Mouse (Mus musculus) liver, postnatal 0 days (tissue): Measurements from ENCODE around the gene Etnk1. TPM values are rescaled to one million over a fixed set of nuclear protein-coding genes. Genes with fewer than 3 reads are reported as not detected.
A peak's percentile ranks its signal among the peaks of the same experiment; 100 is the strongest.

Experiments used
- ATAC-seq: fragments of 200-750 bp; cut with Nextera tagmentation; 2 replicates; pipeline ENCODE4 v1.8.0; 2017; ENCODE audit warnings: mild to moderate bottlenecking, moderate library complexity
- DNase-seq: peaks from one replicate; pipeline ENCODE4 v3.0.0-alpha.2; 2016
- H3K27ac ChIP-seq: fragments of 300-500 bp; sonication (generic); 2 replicates; pipeline ENCODE4 v1.5.1; 2014; ENCODE audit warnings: antibody characterized with exemption, moderate library complexity, mild to moderate bottlenecking, low read depth
- H3K27me3 ChIP-seq: fragments of 300-500 bp; sonication (generic); 2 replicates; pipeline ENCODE4 v1.6.1; 2014; ENCODE audit warnings: low read length, control low read depth, mixed read lengths; ENCODE audit not compliant: insufficient read depth
- H3K36me3 ChIP-seq: fragments of 300-500 bp; sonication (generic); replicated peaks from 2 replicates; pipeline ENCODE4 v1.6.1; 2014; ENCODE audit warnings: mild to moderate bottlenecking, control low read depth, low read length, moderate library complexity, mixed read lengths; ENCODE audit not compliant: insufficient read depth
- H3K4me1 ChIP-seq: fragments of 300-500 bp; sonication (generic); 2 replicates; pipeline ENCODE4 v1.6.1; 2014; ENCODE audit warnings: antibody characterized with exemption, mild to moderate bottlenecking, control low read depth; ENCODE audit not compliant: insufficient read depth
- H3K4me2 ChIP-seq: fragments of 300-500 bp; sonication (generic); 2 replicates; pipeline ENCODE4 v1.6.1; 2014; ENCODE audit warnings: low read depth, mild to moderate bottlenecking, low read length, moderate library complexity, mixed read lengths
- H3K4me3 ChIP-seq: fragments of 300-500 bp; sonication (generic); 2 replicates; pipeline ENCODE4 v1.5.1; 2014; ENCODE audit warnings: low read depth, low read length
- H3K9ac ChIP-seq: fragments of 300-500 bp; sonication (generic); replicated peaks from 2 replicates; pipeline ENCODE4 v1.6.1; 2014; ENCODE audit warnings: mild to moderate bottlenecking, moderate library complexity
- H3K9me3 ChIP-seq: fragments of 300-500 bp; sonication (generic); 2 replicates; pipeline ENCODE4 v1.6.1; 2016; ENCODE audit warnings: mild to moderate bottlenecking, control low read depth, low read length, mixed read lengths
- CTCF ChIP-seq: sonication (generic); IDR thresholded peaks from 2 replicates; pipeline ENCODE4 v1.5.1; 2016; ENCODE audit warnings: antibody characterized with exemption, low read depth
- EP300 ChIP-seq: IDR thresholded peaks from 2 replicates; pipeline ENCODE4 v1.6.1; 2016; ENCODE audit warnings: antibody characterized with exemption, low read depth, mild to moderate bottlenecking
- WGBS: fragments of 180-500 bp; shearing (Covaris S2); extraction: QIAGEN DNeasy Blood & Tissue Kit; methylation state at CpG from one replicate; pipeline ENCODE4 v1.1.7; 2014; ENCODE audit not compliant: insufficient replicate concordance; 5-methylcytosine and 5-hydroxymethylcytosine counted together
- polyA plus RNA-seq: library from polyadenylated mRNA; unstranded; fragments of >200 nt; fragmentation: Nextera tagmentation; extraction: Ambion mirVana; gene quantifications from 2 replicates; pipeline ENCODE4 v1.2.1, GENCODE M21; 2015

The Etnk1 gene
- 6.5 and 6.9 TPM in 2 replicates for polyA plus RNA-seq

DNA sequence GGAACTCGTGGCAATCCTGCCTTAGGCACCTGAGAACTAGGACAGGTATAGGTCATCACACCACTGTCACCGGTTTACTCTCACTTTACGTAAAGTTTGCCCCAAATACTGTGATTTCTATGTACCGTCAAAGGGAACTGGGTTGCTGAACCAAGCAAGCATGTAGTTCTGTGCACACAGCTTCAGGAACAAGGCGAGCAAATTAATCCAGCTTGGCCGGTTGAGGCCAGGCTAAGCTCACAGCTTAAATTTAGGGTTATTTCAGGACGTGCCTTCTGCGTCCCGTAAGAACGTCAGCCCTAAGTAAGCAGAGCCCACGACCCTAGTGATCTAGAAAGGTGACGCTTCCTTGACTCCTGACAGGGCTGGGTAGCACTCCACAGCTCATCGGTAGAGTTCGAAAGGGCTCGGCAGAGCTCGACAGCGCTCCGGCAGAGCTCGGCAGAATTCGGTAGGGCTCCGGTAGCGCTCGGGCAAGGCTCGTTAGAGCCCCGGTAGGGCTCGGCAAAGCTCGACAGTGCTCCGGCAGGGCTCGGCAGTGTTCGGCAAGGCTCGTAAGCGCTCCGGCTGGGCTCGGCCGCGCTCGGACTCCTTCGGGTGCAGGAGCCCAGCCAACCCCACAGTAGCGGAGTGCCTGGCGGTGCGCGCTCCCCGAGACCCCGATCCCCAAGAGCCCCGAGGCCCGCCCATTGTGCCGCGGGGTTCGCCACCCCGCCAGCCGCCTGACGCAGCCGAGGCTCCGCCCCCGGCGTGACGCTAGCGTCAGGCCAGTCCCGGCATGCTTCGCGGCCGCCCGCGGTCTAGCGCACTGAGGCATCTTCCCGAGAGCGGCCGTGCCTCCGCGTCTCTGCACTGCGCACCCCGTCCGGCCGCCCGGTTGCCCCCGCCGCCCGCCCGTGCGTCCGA lies at the start of gene Etnk1:
Gene Etnk1 (plus strand): TSS at position 770 of the 906 bp plus-strand sequence.
- Histone ChIP-seq H3K27ac (peak within 1 kb of the TSS; percentile 95), H3K4me1 (peaks cover 36% of the 10 kb centered on the region), H3K27me3 (no peaks in the 10 kb centered on the region), H3K36me3 (peaks cover 9% of the 10 kb centered on the region), H3K9me3 (no peaks in the 10 kb centered on the region), H3K4me2 (peak within 1 kb of the TSS; percentile 91), H3K4me3 (peak within 1 kb of the TSS; percentile 94), H3K9ac (peak within 1 kb of the TSS; percentile 92)
- WGBS = 1% methylated on average over 76 of the region's 81 CpGs
- DNase-seq (peak; percentile 96), ATAC-seq (peak; percentile 90)
- no peak for TF ChIP-seq EP300
- peak; percentile 50 for TF ChIP-seq CTCF

DNA sequence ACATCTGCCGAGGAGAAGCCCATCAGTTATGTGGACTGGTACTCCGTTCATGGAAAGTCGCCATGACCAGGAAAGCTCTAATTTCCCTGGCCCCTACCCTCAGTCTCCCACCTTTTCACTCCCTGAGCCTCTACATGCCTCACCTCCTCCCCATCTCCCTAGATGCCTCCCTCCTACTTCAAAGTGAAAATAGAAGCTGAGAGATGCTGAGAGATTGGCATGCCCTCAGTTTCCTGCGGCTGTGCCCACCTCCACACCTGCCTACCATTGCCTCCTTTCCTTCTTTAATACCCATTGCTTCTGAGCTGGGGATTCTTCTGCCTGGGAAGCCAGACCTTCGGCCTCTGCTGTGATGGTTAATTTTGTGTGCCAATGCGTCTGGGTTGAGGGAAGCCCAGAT lies 47.7 kb upstream of the Etnk1 start:
- no peak for DNase-seq
- H3K4me1 ChIP-seq = peaks cover 14% of the 10 kb centered on the region
- no peak for ATAC-seq
- peaks cover 2% of the 10 kb centered on the region; the same call in 1 of the 2 replicates for H3K9me3 ChIP-seq
- H3K4me2 ChIP-seq = no peak overlapping the region
- 85% methylated on average over 6 of the region's 6 CpGs for WGBS
- H3K4me3 ChIP-seq = no peak overlapping the region
- H3K9ac ChIP-seq = no peak overlapping the region
- TF ChIP-seq CTCF (no peak), EP300 (no peak)
- no peak overlapping the region for H3K27ac ChIP-seq
- no peaks in the 10 kb centered on the region for H3K27me3 ChIP-seq
- no peaks in the 10 kb centered on the region for H3K36me3 ChIP-seq

DNA sequence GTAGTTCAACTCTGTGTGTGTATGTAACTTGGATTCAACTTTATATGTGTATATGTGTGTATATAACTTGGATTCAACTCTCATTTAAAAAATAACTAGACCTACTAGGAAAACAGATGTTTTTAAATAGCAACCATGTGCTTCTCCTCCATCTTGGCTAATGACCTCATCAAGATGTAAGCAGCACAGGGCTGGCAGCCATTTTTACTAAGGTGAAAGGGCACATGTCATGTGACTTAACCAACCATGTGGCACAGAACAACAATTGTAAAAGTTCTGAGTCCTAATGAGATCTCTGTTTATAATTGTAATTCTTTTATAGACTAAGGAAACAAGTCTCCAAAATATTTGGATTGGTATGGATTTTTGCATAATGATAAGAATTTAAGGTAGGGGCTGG lies 41.3 kb upstream of the Etnk1 start:
- TF ChIP-seq EP300 = no peak
- no peak for TF ChIP-seq CTCF
- Histone ChIP-seq H3K27me3 (no peaks in the 10 kb centered on the region), H3K36me3 (no peaks in the 10 kb centered on the region), H3K4me3 (no peak overlapping the region), H3K4me2 (no peak overlapping the region), H3K4me1 (no peaks in the 10 kb centered on the region), H3K27ac (no peak overlapping the region), H3K9ac (no peak overlapping the region), H3K9me3 (no peaks in the 10 kb centered on the region; the same call in 1 of the 2 replicates)
- DNase-seq = no peak
- no peak for ATAC-seq

DNA sequence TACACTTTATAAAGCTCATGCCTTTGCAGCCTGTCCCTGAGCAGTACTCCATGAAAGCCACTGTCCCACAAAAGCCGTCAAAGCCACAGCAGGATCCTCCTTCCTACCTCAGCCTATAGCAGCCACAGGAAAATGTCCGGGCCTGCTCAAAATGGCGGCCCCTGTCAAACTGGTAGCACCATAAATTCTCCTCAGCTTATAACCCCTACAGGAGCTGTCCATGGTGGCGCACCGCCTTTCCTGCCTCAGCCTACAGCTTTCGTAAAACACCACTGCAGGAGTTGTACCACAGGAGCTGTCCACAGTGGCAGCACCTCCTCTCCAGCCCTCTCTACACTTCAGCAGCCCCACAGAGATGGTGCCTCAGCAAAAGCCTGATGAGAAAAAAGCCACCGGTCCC lies 37.6 kb upstream of the Etnk1 start:
- H3K9ac ChIP-seq = no peak overlapping the region
- TF ChIP-seq CTCF (no peak), EP300 (no peak)
- ATAC-seq (no peak), DNase-seq (no peak)
- no peaks in the 10 kb centered on the region for H3K27me3 ChIP-seq
- WGBS = 79% methylated on average over 7 of the region's 7 CpGs
- no peak overlapping the region for H3K27ac ChIP-seq
- no peak overlapping the region for H3K4me3 ChIP-seq
- no peaks in the 10 kb centered on the region for H3K9me3 ChIP-seq
- H3K4me1 ChIP-seq = no peaks in the 10 kb centered on the region
- no peak overlapping the region for H3K4me2 ChIP-seq
- H3K36me3 ChIP-seq = no peaks in the 10 kb centered on the region

DNA sequence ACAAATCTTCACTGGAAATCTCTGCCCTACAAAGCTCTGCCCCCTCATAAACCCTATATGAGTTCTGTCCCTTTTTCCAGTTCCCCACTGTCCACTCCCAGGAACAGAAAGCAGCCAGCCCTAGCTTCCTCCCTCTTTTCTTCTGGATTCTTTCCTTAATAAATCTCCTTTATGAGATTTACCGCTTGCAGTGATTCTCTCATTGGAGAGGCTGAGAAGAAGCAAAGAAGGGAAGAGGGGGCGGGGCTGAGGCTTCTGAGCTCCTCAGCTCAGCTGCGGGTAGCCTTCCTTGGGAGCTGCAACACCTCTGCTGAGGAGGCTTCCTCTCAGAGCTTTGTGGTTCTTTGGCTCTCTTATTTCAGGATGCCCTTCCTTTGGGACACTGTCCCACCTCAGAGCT lies 37.1 kb upstream of the Etnk1 start:
- Histone ChIP-seq H3K27ac (no peak overlapping the region), H3K4me2 (no peak overlapping the region), H3K4me1 (no peaks in the 10 kb centered on the region), H3K9ac (no peak overlapping the region), H3K9me3 (no peaks in the 10 kb centered on the region), H3K36me3 (no peaks in the 10 kb centered on the region), H3K4me3 (no peak overlapping the region), H3K27me3 (no peaks in the 10 kb centered on the region)
- ATAC-seq = no peak
- TF ChIP-seq EP300 (no peak), CTCF (no peak)
- no peak for DNase-seq
- 85% methylated on average over 3 of the region's 3 CpGs for WGBS

DNA sequence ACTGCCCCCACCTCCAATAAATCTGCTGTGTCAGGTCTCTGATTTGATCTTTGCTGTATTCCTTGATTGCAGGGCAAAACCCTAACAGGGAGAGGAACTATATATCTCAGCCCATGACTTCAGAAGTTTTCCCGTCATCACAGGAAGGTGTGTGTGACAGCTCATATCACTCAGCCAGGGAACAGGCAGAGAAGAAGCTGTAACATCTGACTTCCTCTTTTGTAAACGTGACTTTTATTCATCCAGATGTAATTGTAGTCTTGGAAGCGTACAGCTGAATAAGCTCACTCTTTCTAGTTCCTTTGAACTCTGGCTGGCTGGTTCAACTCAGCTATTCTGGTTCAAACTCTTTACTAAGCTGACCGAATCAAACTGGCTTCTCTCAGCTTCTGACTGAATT lies 36.6 kb upstream of the Etnk1 start:
- Histone ChIP-seq H3K4me2 (no peak overlapping the region), H3K36me3 (no peaks in the 10 kb centered on the region)
- 57% methylated on average over 4 of the region's 4 CpGs for WGBS

More for the DNA sequence above, 36.6 kb upstream of the Etnk1 start:
- ATAC-seq (no peak), DNase-seq (no peak)
- H3K9me3 ChIP-seq = no peaks in the 10 kb centered on the region
- H3K4me3 ChIP-seq = no peak overlapping the region
- H3K4me1 ChIP-seq = no peaks in the 10 kb centered on the region
- H3K9ac ChIP-seq = no peak overlapping the region
- TF ChIP-seq CTCF (no peak), EP300 (no peak)
- no peak overlapping the region for H3K27ac ChIP-seq
- H3K27me3 ChIP-seq = no peaks in the 10 kb centered on the region
